Mouse (Mus musculus): ENCODE results near the gene Sfta2. TPM values are rescaled to one million over a fixed set of nuclear protein-coding genes. Genes with fewer than 3 reads are reported as not detected.

Gene Sfta2
- polyA plus RNA-seq, 1 experiment from 2014 or later = not detected

GRCm38 (mm10) chr17:35673416-35674035, 72.2 kb downstream of the Sfta2 start, which contains the start of gene Gtf2h4:
Gene Gtf2h4, minus strand, starts transcription at chr17:35673739.
- WGBS = 1% methylated on average over 23 of the region's 23 CpGs
- Histone ChIP-seq H3K27me3 (ENCODE audit: control insufficient read depth, insufficient read depth, low read length) (no peaks in the 10 kb centered on the region), H3K4me3 (replicated peaks; ENCODE audit: low read depth, low read length) (peak within 1 kb of the TSS; percentile 67), H3K4me2 (ENCODE audit: low read length) (peak within 1 kb of the TSS; percentile 70), H3K9me3 (ENCODE audit: control insufficient read depth, low read length) (no peaks in the 10 kb centered on the region), H3K4me1 (ENCODE audit: control insufficient read depth, insufficient read depth, low read length) (peaks cover 6% of the 10 kb centered on the region; the same call in 1 of the 2 replicates), H3K9ac (replicated peaks; ENCODE audit: low read length) (peak within 1 kb of the TSS; percentile 79), H3K27ac (replicated peaks; ENCODE audit: low read depth, low read length) (no peak within 1 kb of the TSS; the same call in 1 of the 2 replicates), H3K36me3 (ENCODE audit: control insufficient read depth, insufficient read depth, low read length) (peaks cover 13% of the 10 kb centered on the region; the same call in 1 of the 2 replicates)
- peak; percentile 96 for ATAC-seq (ENCODE audit: low FRiP score, low TSS enrichment)
- peak; percentile 98 for DNase-seq

DNA sequence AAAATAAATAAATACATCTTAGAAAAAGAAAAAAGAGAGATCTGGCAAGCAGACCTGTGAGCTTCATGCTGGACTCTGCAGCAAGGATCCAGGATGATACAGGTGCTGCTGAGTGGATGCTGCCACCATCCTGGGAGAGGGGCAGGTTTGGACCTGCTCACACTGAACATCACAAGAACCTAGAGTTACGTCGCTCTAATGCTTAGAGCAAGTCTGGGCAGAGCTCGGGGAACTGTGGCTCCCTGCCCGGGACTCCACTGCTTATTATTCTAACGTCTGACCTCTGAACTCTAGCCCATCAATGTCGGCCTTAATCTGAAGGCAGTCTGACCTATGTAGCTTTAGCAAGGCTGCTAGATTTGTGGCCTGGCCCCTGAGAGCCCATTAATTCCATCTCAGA, 79.2 kb downstream of the Sfta2 start:
- ATAC-seq (ENCODE audit: low FRiP score, low TSS enrichment) = no peak

GRCm38 (mm10) chr17:35681986-35682385, 80.6 kb downstream of the Sfta2 start:
- 89% methylated on average over 13 of the region's 13 CpGs for WGBS
- Histone ChIP-seq H3K4me1 (ENCODE audit: control insufficient read depth, insufficient read depth, low read length) (peaks cover 13% of the 10 kb centered on the region), H3K36me3 (ENCODE audit: control insufficient read depth, insufficient read depth, low read length) (peaks cover 72% of the 10 kb centered on the region), H3K27ac (replicated peaks; ENCODE audit: low read depth, low read length) (no peak overlapping the region), H3K9ac (replicated peaks; ENCODE audit: low read length) (no peak overlapping the region), H3K4me3 (replicated peaks; ENCODE audit: low read depth, low read length) (no peak overlapping the region), H3K27me3 (ENCODE audit: control insufficient read depth, insufficient read depth, low read length) (no peaks in the 10 kb centered on the region), H3K4me2 (ENCODE audit: low read length) (no peak overlapping the region), H3K9me3 (ENCODE audit: control insufficient read depth, low read length) (no peaks in the 10 kb centered on the region)
- no peak for DNase-seq
- ATAC-seq (ENCODE audit: low FRiP score, low TSS enrichment) = no peak

More for the DNA sequence above, 79.2 kb downstream of the Sfta2 start:
- no peak for DNase-seq
- peaks cover 58% of the 10 kb centered on the region for H3K36me3 ChIP-seq (ENCODE audit: control insufficient read depth, insufficient read depth, low read length)
- H3K4me3 ChIP-seq (replicated peaks; ENCODE audit: low read depth, low read length) = no peak overlapping the region
- no peak overlapping the region for H3K4me2 ChIP-seq (ENCODE audit: low read length)
- no peak overlapping the region; the same call in 1 of the 2 replicates for H3K9ac ChIP-seq (replicated peaks; ENCODE audit: low read length)
- no peak overlapping the region for H3K27ac ChIP-seq (replicated peaks; ENCODE audit: low read depth, low read length)
- H3K27me3 ChIP-seq (ENCODE audit: control insufficient read depth, insufficient read depth, low read length) = no peaks in the 10 kb centered on the region
- no peaks in the 10 kb centered on the region for H3K9me3 ChIP-seq (ENCODE audit: control insufficient read depth, low read length)
- WGBS = 39% methylated on average over 6 of the region's 6 CpGs
- peaks cover 8% of the 10 kb centered on the region; the same call in 1 of the 2 replicates for H3K4me1 ChIP-seq (ENCODE audit: control insufficient read depth, insufficient read depth, low read length)

GRCm38 (mm10) chr17:35685061-35685460, 83.7 kb downstream of the Sfta2 start:
- ATAC-seq (ENCODE audit: low FRiP score, low TSS enrichment) (no peak), DNase-seq (peak; percentile 66)
- peak overlapping the region; percentile 70 for H3K27ac ChIP-seq (replicated peaks; ENCODE audit: low read depth, low read length)
- no peaks in the 10 kb centered on the region for H3K9me3 ChIP-seq (ENCODE audit: control insufficient read depth, low read length)
- no peak overlapping the region; the same call in 1 of the 2 replicates for H3K4me2 ChIP-seq (ENCODE audit: low read length)
- peaks cover 99% of the 10 kb centered on the region for H3K36me3 ChIP-seq (ENCODE audit: control insufficient read depth, insufficient read depth, low read length)
- peak overlapping the region; percentile 9; the same call in 1 of the 2 replicates for H3K9ac ChIP-seq (replicated peaks; ENCODE audit: low read length)
- no peak overlapping the region for H3K4me3 ChIP-seq (replicated peaks; ENCODE audit: low read depth, low read length)
- 34% methylated on average over 9 of the region's 9 CpGs for WGBS
- no peaks in the 10 kb centered on the region for H3K27me3 ChIP-seq (ENCODE audit: control insufficient read depth, insufficient read depth, low read length)
- peaks cover 13% of the 10 kb centered on the region for H3K4me1 ChIP-seq (ENCODE audit: control insufficient read depth, insufficient read depth, low read length)

- H3K27ac ChIP-seq (replicated peaks; ENCODE audit: low read depth, low read length) = no peak overlapping the region
- DNase-seq = no peak
- H3K9ac ChIP-seq (replicated peaks; ENCODE audit: low read length) = no peak overlapping the region
- H3K4me2 ChIP-seq (ENCODE audit: low read length) = no peak overlapping the region
- ATAC-seq (ENCODE audit: low FRiP score, low TSS enrichment) = no peak
- 93% methylated on average over 25 of the region's 25 CpGs for WGBS
- H3K9me3 ChIP-seq (ENCODE audit: control insufficient read depth, low read length) = no peaks in the 10 kb centered on the region
- no peak overlapping the region for H3K4me3 ChIP-seq (replicated peaks; ENCODE audit: low read depth, low read length)
- peaks cover 99% of the 10 kb centered on the region for H3K36me3 ChIP-seq (ENCODE audit: control insufficient read depth, insufficient read depth, low read length)
- H3K27me3 ChIP-seq (ENCODE audit: control insufficient read depth, insufficient read depth, low read length) = no peaks in the 10 kb centered on the region
- H3K4me1 ChIP-seq (ENCODE audit: control insufficient read depth, insufficient read depth, low read length) = peaks cover 13% of the 10 kb centered on the region
Measured at GRCm38 (mm10) chr17:35688347-35689175, 87.2 kb downstream of the Sfta2 start.

DNA sequence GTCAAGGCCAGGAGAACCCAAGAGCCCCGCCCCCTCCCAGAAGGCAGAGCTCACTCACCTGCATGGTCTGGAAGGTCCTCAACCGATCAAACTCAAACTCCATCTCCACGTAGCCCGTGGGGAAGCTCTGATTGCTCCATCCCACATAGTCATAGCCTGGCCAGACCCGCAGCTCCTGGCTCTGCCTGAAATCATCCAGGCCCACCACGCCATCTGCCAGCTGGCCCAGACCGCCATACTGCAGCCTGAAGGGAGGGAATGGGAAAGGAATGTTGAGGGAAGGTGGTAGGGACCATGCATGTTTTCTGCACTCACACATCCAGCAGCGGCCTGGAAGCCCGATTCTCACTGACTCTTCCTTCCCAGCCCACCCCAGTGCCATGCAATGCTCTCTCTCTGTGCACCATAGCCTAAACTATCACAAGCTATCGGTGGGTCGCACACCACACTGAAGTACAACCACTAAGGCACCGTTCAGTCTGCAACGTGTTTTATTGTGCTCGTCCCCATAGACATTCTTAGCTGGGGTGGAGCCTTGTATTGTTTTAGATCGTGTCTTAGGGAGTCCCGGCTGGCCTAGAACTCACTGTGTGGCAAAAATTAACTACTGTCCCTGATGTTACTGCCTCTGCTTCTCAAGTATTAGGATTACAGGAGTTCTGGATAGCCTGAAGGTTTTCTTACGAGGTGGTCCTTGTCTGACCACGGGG, 88.7 kb downstream of the Sfta2 start:
- ATAC-seq (ENCODE audit: low FRiP score, low TSS enrichment) = no peak
- Histone ChIP-seq H3K36me3 (ENCODE audit: control insufficient read depth, insufficient read depth, low read length) (peaks cover 86% of the 10 kb centered on the region), H3K27ac (replicated peaks; ENCODE audit: low read depth, low read length) (no peak overlapping the region), H3K4me1 (ENCODE audit: control insufficient read depth, insufficient read depth, low read length) (peaks cover 10% of the 10 kb centered on the region), H3K4me3 (replicated peaks; ENCODE audit: low read depth, low read length) (no peak overlapping the region), H3K27me3 (ENCODE audit: control insufficient read depth, insufficient read depth, low read length) (no peaks in the 10 kb centered on the region), H3K4me2 (ENCODE audit: low read length) (no peak overlapping the region), H3K9me3 (ENCODE audit: control insufficient read depth, low read length) (no peaks in the 10 kb centered on the region), H3K9ac (replicated peaks; ENCODE audit: low read length) (no peak overlapping the region)
- no peak for DNase-seq
- 95% methylated on average over 18 of the region's 18 CpGs for WGBS

GRCm38 (mm10) chr17:35691811-35692210, 90.5 kb downstream of the Sfta2 start:
- Histone ChIP-seq H3K36me3 (ENCODE audit: control insufficient read depth, insufficient read depth, low read length) (peaks cover 69% of the 10 kb centered on the region), H3K27ac (replicated peaks; ENCODE audit: low read depth, low read length) (no peak overlapping the region), H3K27me3 (ENCODE audit: control insufficient read depth, insufficient read depth, low read length) (no peaks in the 10 kb centered on the region), H3K4me3 (replicated peaks; ENCODE audit: low read depth, low read length) (no peak overlapping the region), H3K9ac (replicated peaks; ENCODE audit: low read length) (no peak overlapping the region), H3K9me3 (ENCODE audit: control insufficient read depth, low read length) (no peaks in the 10 kb centered on the region), H3K4me1 (ENCODE audit: control insufficient read depth, insufficient read depth, low read length) (peaks cover 4% of the 10 kb centered on the region), H3K4me2 (ENCODE audit: low read length) (no peak overlapping the region)
- no peak for DNase-seq
- no peak for ATAC-seq (ENCODE audit: low FRiP score, low TSS enrichment)
- 85% methylated on average over 4 of the region's 4 CpGs for WGBS

- Histone ChIP-seq H3K9me3 (ENCODE audit: control insufficient read depth, low read length) (no peaks in the 10 kb centered on the region), H3K9ac (replicated peaks; ENCODE audit: low read length) (no peak overlapping the region), H3K27ac (replicated peaks; ENCODE audit: low read depth, low read length) (no peak overlapping the region), H3K4me3 (replicated peaks; ENCODE audit: low read depth, low read length) (no peak overlapping the region), H3K4me1 (ENCODE audit: control insufficient read depth, insufficient read depth, low read length) (peaks cover 9% of the 10 kb centered on the region), H3K4me2 (ENCODE audit: low read length) (no peak overlapping the region), H3K27me3 (ENCODE audit: control insufficient read depth, insufficient read depth, low read length) (no peaks in the 10 kb centered on the region), H3K36me3 (ENCODE audit: control insufficient read depth, insufficient read depth, low read length) (peaks cover 64% of the 10 kb centered on the region)
- no peak for ATAC-seq (ENCODE audit: low FRiP score, low TSS enrichment)
- DNase-seq = no peak
- 82% methylated on average over 4 of the region's 4 CpGs for WGBS
Measured at GRCm38 (mm10) chr17:35692368-35692767, 91.0 kb downstream of the Sfta2 start.

Data from midbrain, embryonic 14.5 days (tissue).